Mouse (Mus musculus): ENCODE measurements around the gene Olfr1214. TPM values are rescaled to one million over a fixed set of nuclear protein-coding genes. Genes with fewer than 3 reads are reported as not detected.
"Not testable (repeated sequence)": the region's sequence is repeated elsewhere in the genome, so short reads cannot be mapped to it uniquely, and the experiment has no call there.

Gene Olfr1214
- not detected in 2 replicates for polyA plus RNA-seq (2015; fragmentation: Nextera tagmentation; extraction: Ambion mirVana)

GRCm38 (mm10) chr2:88992553-88992952, at the start of gene Olfr1214:
TSS of gene Olfr1214 (minus strand) at chr2:88992653.
- Histone ChIP-seq H3K9me3 (ENCODE audit: control insufficient read depth, low read length) (no peaks in the 10 kb centered on the region), H3K27me3 (replicated peaks; ENCODE audit: control insufficient read depth, insufficient read depth, low read length) (no peaks in the 10 kb centered on the region), H3K4me2 (ENCODE audit: low read length) (no peak within 1 kb of the TSS), H3K9ac (ENCODE audit: low read depth, low read length) (no peak within 1 kb of the TSS), H3K27ac (ENCODE audit: low read depth, low read length) (no peak within 1 kb of the TSS), H3K36me3 (ENCODE audit: control insufficient read depth, insufficient read depth, low read length) (no peaks in the 10 kb centered on the region), H3K4me1 (ENCODE audit: control insufficient read depth, insufficient read depth, low read depth, low read length) (no peaks in the 10 kb centered on the region), H3K4me3 (ENCODE audit: low read length) (no peak within 1 kb of the TSS)
- 89% methylated on average over 1 of the region's 1 CpGs for WGBS
- ATAC-seq = no peak

GRCm38 (mm10) chr2:89031965-89032364, 39.5 kb upstream of the Olfr1214 start, which contains the start of gene Olfr1217:
TSS of gene Olfr1217 (minus strand) at chr2:89032065.
- no peaks in the 10 kb centered on the region for H3K36me3 ChIP-seq (ENCODE audit: control insufficient read depth, insufficient read depth, low read length)
- H3K4me3 ChIP-seq (ENCODE audit: low read length) = no peak within 1 kb of the TSS
- 75% methylated on average over 2 of the region's 2 CpGs for WGBS
- no peaks in the 10 kb centered on the region for H3K9me3 ChIP-seq (ENCODE audit: control insufficient read depth, low read length)
- no peak within 1 kb of the TSS for H3K27ac ChIP-seq (ENCODE audit: low read depth, low read length)
- no peaks in the 10 kb centered on the region for H3K27me3 ChIP-seq (replicated peaks; ENCODE audit: control insufficient read depth, insufficient read depth, low read length)
- no peaks in the 10 kb centered on the region for H3K4me1 ChIP-seq (ENCODE audit: control insufficient read depth, insufficient read depth, low read depth, low read length)
- no peak within 1 kb of the TSS for H3K4me2 ChIP-seq (ENCODE audit: low read length)
- no peak within 1 kb of the TSS for H3K9ac ChIP-seq (ENCODE audit: low read depth, low read length)
- ATAC-seq = no peak

DNA sequence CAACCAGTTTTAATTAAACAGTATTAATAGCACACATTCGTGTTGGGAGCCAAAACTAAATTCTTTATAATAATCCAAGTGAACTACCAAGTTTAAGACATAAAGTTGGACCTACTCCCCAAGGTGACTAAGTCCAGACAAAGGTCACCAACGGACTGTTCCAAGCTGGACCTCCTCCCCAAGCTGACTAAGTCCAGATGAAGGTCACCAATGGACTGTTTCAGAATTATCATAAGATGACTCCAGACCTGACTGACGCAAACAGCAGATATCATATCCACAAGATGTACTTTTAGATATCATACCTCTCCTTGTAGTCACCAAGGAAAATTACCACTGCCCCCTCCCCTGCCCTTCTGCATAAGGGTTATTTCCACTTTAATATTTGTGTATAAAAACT, 29.0 kb upstream of the Olfr1214 start:
- not testable (repeated sequence) for H3K4me3 ChIP-seq (ENCODE audit: low read length); H3K9me3 ChIP-seq (ENCODE audit: control insufficient read depth, low read length); H3K27me3 ChIP-seq (replicated peaks; ENCODE audit: control insufficient read depth, insufficient read depth, low read length); H3K9ac ChIP-seq (ENCODE audit: low read depth, low read length); H3K27ac ChIP-seq (ENCODE audit: low read depth, low read length); H3K4me1 ChIP-seq (ENCODE audit: control insufficient read depth, insufficient read depth, low read depth, low read length); H3K36me3 ChIP-seq (ENCODE audit: control insufficient read depth, insufficient read depth, low read length); H3K4me2 ChIP-seq (ENCODE audit: low read length); ATAC-seq
- 76% methylated on average over 3 of the region's 3 CpGs for WGBS

DNA sequence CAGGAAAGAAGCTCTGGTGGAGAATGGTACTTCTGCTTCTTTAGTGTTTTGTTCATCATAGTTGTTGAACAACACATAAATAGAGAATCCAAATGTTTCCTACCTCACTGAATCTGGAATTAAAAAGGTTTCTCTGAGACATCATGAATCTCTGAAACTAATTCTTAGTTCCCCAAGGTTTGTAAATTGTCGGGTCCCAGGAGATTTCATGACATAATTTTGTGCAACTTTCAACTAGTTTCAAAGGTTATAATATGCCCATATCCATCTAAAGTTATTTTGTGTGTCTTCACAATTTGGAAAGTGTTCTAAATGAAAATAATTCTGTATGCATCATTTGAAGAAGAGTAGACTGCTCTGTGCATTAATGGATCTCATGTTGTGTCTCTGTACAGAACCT, 25.8 kb upstream of the Olfr1214 start, which contains the start of gene Olfr1216:
Gene Olfr1216 (minus strand): TSS at position 101 of the 400 bp plus-strand sequence.
- no peak for ATAC-seq
- Histone ChIP-seq H3K4me1 (ENCODE audit: control insufficient read depth, insufficient read depth, low read depth, low read length) (no peaks in the 10 kb centered on the region), H3K4me3 (ENCODE audit: low read length) (no peak within 1 kb of the TSS), H3K9ac (ENCODE audit: low read depth, low read length) (no peak within 1 kb of the TSS), H3K27me3 (replicated peaks; ENCODE audit: control insufficient read depth, insufficient read depth, low read length) (no peaks in the 10 kb centered on the region), H3K9me3 (ENCODE audit: control insufficient read depth, low read length) (no peaks in the 10 kb centered on the region), H3K36me3 (ENCODE audit: control insufficient read depth, insufficient read depth, low read length) (no peaks in the 10 kb centered on the region), H3K4me2 (ENCODE audit: low read length) (no peak within 1 kb of the TSS), H3K27ac (ENCODE audit: low read depth, low read length) (no peak within 1 kb of the TSS)
- WGBS = 88% methylated on average over 1 of the region's 1 CpGs

GRCm38 (mm10) chr2:89006873-89007272, 14.4 kb upstream of the Olfr1214 start, which contains the start of gene Olfr1215:
TSS of gene Olfr1215 (minus strand) at chr2:89006973.
- H3K9me3 ChIP-seq (ENCODE audit: control insufficient read depth, low read length) = no peaks in the 10 kb centered on the region
- H3K27ac ChIP-seq (ENCODE audit: low read depth, low read length) = no peak within 1 kb of the TSS
- H3K4me2 ChIP-seq (ENCODE audit: low read length) = no peak within 1 kb of the TSS
- no peaks in the 10 kb centered on the region for H3K4me1 ChIP-seq (ENCODE audit: control insufficient read depth, insufficient read depth, low read depth, low read length)
- no peak within 1 kb of the TSS for H3K4me3 ChIP-seq (ENCODE audit: low read length)
- no peaks in the 10 kb centered on the region for H3K36me3 ChIP-seq (ENCODE audit: control insufficient read depth, insufficient read depth, low read length)
- 67% methylated on average over 2 of the region's 2 CpGs for WGBS
- no peak for ATAC-seq
- H3K9ac ChIP-seq (ENCODE audit: low read depth, low read length) = no peak within 1 kb of the TSS
- no peaks in the 10 kb centered on the region for H3K27me3 ChIP-seq (replicated peaks; ENCODE audit: control insufficient read depth, insufficient read depth, low read length)

GRCm38 (mm10) chr2:88980181-88980580, 12.3 kb downstream of the Olfr1214 start, which contains the start of gene Gm13762:
TSS of gene Gm13762 (minus strand) at chr2:88980281.
- H3K4me2 ChIP-seq (ENCODE audit: low read length) = no peak within 1 kb of the TSS
- H3K27me3 ChIP-seq (replicated peaks; ENCODE audit: control insufficient read depth, insufficient read depth, low read length) = no peaks in the 10 kb centered on the region
- 91% methylated on average over 1 of the region's 1 CpGs for WGBS
- H3K4me1 ChIP-seq (ENCODE audit: control insufficient read depth, insufficient read depth, low read depth, low read length) = no peaks in the 10 kb centered on the region
- H3K36me3 ChIP-seq (ENCODE audit: control insufficient read depth, insufficient read depth, low read length) = no peaks in the 10 kb centered on the region
- no peak within 1 kb of the TSS for H3K27ac ChIP-seq (ENCODE audit: low read depth, low read length)
- no peaks in the 10 kb centered on the region for H3K9me3 ChIP-seq (ENCODE audit: control insufficient read depth, low read length)
- H3K4me3 ChIP-seq (ENCODE audit: low read length) = no peak within 1 kb of the TSS
- ATAC-seq = no peak
- H3K9ac ChIP-seq (ENCODE audit: low read depth, low read length) = no peak within 1 kb of the TSS

GRCm38 (mm10) chr2:88953669-88954068, 38.8 kb downstream of the Olfr1214 start, which contains the start of gene Olfr1212:
TSS of gene Olfr1212 (plus strand) at chr2:88953969.
- H3K36me3 ChIP-seq (ENCODE audit: control insufficient read depth, insufficient read depth, low read length) = no peaks in the 10 kb centered on the region
- no peak within 1 kb of the TSS for H3K4me3 ChIP-seq (ENCODE audit: low read length)
- H3K27ac ChIP-seq (ENCODE audit: low read depth, low read length) = no peak within 1 kb of the TSS
- H3K4me1 ChIP-seq (ENCODE audit: control insufficient read depth, insufficient read depth, low read depth, low read length) = no peaks in the 10 kb centered on the region
- no peaks in the 10 kb centered on the region for H3K9me3 ChIP-seq (ENCODE audit: control insufficient read depth, low read length)
- H3K4me2 ChIP-seq (ENCODE audit: low read length) = no peak within 1 kb of the TSS
- H3K9ac ChIP-seq (ENCODE audit: low read depth, low read length) = no peak within 1 kb of the TSS
- ATAC-seq = no peak
- no peaks in the 10 kb centered on the region for H3K27me3 ChIP-seq (replicated peaks; ENCODE audit: control insufficient read depth, insufficient read depth, low read length)

DNA sequence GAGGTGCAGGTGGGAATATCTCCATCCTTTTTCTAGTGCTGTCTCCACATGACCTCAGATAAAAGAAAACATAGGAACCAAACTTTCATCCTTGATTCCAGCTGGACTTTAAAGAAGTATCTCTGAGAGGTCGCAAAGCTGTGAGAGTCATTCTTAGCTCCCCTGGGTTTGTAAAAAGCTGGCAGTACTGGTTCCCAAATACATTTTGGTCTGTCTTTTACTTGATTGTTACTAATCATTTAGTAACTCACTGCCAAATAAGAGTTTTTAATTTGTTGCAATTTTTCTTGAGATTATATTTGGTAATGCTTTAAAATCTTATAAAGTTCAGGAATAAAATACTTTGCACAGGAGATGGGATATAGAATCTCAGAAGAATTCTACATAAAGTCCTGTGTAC, 54.4 kb downstream of the Olfr1214 start, which contains the start of gene Olfr1211:
Gene Olfr1211 (minus strand): TSS at position 101 of the 400 bp plus-strand sequence.
- Histone ChIP-seq H3K9ac (ENCODE audit: low read depth, low read length) (no peak within 1 kb of the TSS), H3K4me3 (ENCODE audit: low read length) (no peak within 1 kb of the TSS), H3K9me3 (ENCODE audit: control insufficient read depth, low read length) (no peaks in the 10 kb centered on the region), H3K4me1 (ENCODE audit: control insufficient read depth, insufficient read depth, low read depth, low read length) (no peaks in the 10 kb centered on the region), H3K27ac (ENCODE audit: low read depth, low read length) (no peak within 1 kb of the TSS), H3K4me2 (ENCODE audit: low read length) (no peak within 1 kb of the TSS), H3K36me3 (ENCODE audit: control insufficient read depth, insufficient read depth, low read length) (no peaks in the 10 kb centered on the region), H3K27me3 (replicated peaks; ENCODE audit: control insufficient read depth, insufficient read depth, low read length) (no peaks in the 10 kb centered on the region)
- no peak for ATAC-seq
- WGBS = 97% methylated on average over 1 of the region's 1 CpGs

All from hindbrain, embryonic 16.5 days (tissue).